Mouse (Mus musculus): ENCODE data around the gene Spg7. TPM values are rescaled to one million over a fixed set of nuclear protein-coding genes. Genes with fewer than 3 reads are reported as not detected.

Spg7 gene
- polyA plus RNA-seq, 1 experiment: 79.3 TPM

DNA sequence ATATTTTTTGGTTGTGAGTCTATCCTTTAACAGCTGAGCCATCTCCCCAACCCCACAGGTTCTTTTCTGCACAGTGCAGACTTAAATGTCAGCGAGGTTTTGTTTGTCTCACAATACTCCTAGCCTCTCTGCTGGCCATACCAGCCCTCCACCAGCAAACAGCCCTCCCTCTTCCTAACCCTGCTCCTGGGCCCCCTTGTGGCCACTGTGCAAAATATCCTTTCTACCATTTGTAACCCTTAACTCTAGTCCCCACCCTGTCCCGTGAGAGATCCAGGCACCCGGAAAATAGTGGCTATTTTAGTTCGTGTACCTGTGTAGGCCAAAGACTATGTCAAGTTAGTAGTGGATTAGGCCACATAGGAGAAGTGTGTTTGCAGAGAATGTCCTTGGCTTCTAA, 47.9 kb downstream of the Spg7 start:
- Histone ChIP-seq H3K9ac (ENCODE audit: low read depth, poor library complexity, severe bottlenecking) (no peak overlapping the region), H3K27me3 (ENCODE audit: control insufficient read depth, insufficient read depth, low read length, poor library complexity, severe bottlenecking) (no peaks in the 10 kb centered on the region), H3K27ac (ENCODE audit: insufficient read depth, low read length) (no peak overlapping the region), H3K4me3 (ENCODE audit: low read depth, low read length) (no peak overlapping the region), H3K36me3 (ENCODE audit: control insufficient read depth, insufficient read depth, low read length, poor library complexity, severe bottlenecking) (peaks cover 1% of the 10 kb centered on the region; the same call in 1 of the 2 replicates), H3K4me1 (ENCODE audit: control insufficient read depth, insufficient read depth, low read length) (no peaks in the 10 kb centered on the region), H3K9me3 (replicated peaks; ENCODE audit: control insufficient read depth, insufficient read depth, low read length, poor library complexity, severe bottlenecking) (no peaks in the 10 kb centered on the region)
- TF ChIP-seq CTCF (IDR thresholded peaks at IDR 0.05; ENCODE audit: low read depth, low read length): peak; percentile 70
- TF ChIP-seq POLR2A (IDR thresholded peaks at IDR 0.05; ENCODE audit: insufficient read depth, low read length): no peak
- no peak for TF ChIP-seq EP300 (IDR thresholded peaks at IDR 0.05; ENCODE audit: insufficient read depth, low read depth, low read length)

DNA sequence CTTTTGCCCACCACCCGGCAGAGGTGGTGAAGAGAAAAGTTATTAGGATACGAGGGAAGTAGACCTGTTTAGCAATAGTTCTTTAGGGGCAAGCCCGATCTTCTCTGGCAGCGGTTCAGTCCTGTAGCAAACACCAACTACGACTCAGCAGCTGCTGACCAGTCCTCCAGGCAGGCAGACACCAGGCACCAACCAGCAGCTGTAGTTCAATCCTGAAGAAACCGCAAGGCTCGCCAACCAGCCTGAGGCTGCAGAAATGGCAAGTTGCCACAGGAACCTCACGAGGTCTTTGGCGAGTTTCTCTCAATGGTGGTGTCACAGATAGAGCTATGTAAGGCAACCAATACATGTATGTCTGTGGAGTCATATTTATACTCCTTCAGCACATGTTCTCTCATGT, 50.1 kb downstream of the Spg7 start:
- Histone ChIP-seq H3K9me3 (replicated peaks; ENCODE audit: control insufficient read depth, insufficient read depth, low read length, poor library complexity, severe bottlenecking) (no peaks in the 10 kb centered on the region), H3K9ac (ENCODE audit: low read depth, poor library complexity, severe bottlenecking) (no peak overlapping the region), H3K27ac (ENCODE audit: insufficient read depth, low read length) (no peak overlapping the region)

DNA sequence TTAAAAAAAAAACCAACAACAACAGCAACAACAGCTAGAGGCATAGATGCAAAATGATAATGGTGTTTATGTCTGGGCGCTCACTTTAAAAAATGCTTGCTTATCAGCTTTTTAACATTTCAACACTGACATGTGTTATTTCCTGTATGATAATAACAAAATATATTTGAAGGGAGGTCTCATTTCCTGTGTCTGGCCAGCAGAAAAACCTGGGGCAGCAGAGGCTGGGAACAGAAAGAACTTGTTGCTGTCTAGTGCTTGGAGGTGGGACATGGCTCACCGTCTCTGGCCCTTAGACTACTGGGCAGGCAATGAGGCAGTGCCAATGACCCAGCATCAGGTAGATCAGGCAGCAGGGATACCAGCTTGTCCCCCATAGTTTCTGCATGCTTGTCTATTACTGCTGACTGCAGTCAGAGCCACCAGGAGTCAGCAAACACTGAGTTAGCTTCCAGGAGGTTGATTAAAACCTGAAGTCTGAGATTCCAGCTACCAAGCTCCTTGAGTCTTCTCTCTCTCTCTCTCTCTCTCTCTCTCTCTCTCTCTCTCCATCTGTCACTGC, 51.2 kb downstream of the Spg7 start:
- H3K27ac ChIP-seq (ENCODE audit: insufficient read depth, low read length): no peak overlapping the region
- H3K4me1 ChIP-seq (ENCODE audit: control insufficient read depth, insufficient read depth, low read length): no peaks in the 10 kb centered on the region
- no peak overlapping the region for H3K4me3 ChIP-seq (ENCODE audit: low read depth, low read length)
- H3K27me3 ChIP-seq (ENCODE audit: control insufficient read depth, insufficient read depth, low read length, poor library complexity, severe bottlenecking): peaks cover 16% of the 10 kb centered on the region; the same call in 1 of the 2 replicates
- H3K9me3 ChIP-seq (replicated peaks; ENCODE audit: control insufficient read depth, insufficient read depth, low read length, poor library complexity, severe bottlenecking): no peaks in the 10 kb centered on the region
- H3K9ac ChIP-seq (ENCODE audit: low read depth, poor library complexity, severe bottlenecking): no peak overlapping the region
- H3K36me3 ChIP-seq (ENCODE audit: control insufficient read depth, insufficient read depth, low read length, poor library complexity, severe bottlenecking): no peaks in the 10 kb centered on the region
- TF ChIP-seq EP300 (IDR thresholded peaks at IDR 0.05; ENCODE audit: insufficient read depth, low read depth, low read length) (no peak), CTCF (IDR thresholded peaks at IDR 0.05; ENCODE audit: low read depth, low read length) (no peak), POLR2A (IDR thresholded peaks at IDR 0.05; ENCODE audit: insufficient read depth, low read length) (no peak)

More for the DNA sequence above, 50.1 kb downstream of the Spg7 start:
- no peak for TF ChIP-seq CTCF (IDR thresholded peaks at IDR 0.05; ENCODE audit: low read depth, low read length)
- no peak for TF ChIP-seq EP300 (IDR thresholded peaks at IDR 0.05; ENCODE audit: insufficient read depth, low read depth, low read length)
- TF ChIP-seq POLR2A (IDR thresholded peaks at IDR 0.05; ENCODE audit: insufficient read depth, low read length): no peak
- no peak overlapping the region for H3K4me3 ChIP-seq (ENCODE audit: low read depth, low read length)
- peaks cover 12% of the 10 kb centered on the region; the same call in 1 of the 2 replicates for H3K27me3 ChIP-seq (ENCODE audit: control insufficient read depth, insufficient read depth, low read length, poor library complexity, severe bottlenecking)
- no peaks in the 10 kb centered on the region for H3K36me3 ChIP-seq (ENCODE audit: control insufficient read depth, insufficient read depth, low read length, poor library complexity, severe bottlenecking)
- H3K4me1 ChIP-seq (ENCODE audit: control insufficient read depth, insufficient read depth, low read length): no peaks in the 10 kb centered on the region

DNA sequence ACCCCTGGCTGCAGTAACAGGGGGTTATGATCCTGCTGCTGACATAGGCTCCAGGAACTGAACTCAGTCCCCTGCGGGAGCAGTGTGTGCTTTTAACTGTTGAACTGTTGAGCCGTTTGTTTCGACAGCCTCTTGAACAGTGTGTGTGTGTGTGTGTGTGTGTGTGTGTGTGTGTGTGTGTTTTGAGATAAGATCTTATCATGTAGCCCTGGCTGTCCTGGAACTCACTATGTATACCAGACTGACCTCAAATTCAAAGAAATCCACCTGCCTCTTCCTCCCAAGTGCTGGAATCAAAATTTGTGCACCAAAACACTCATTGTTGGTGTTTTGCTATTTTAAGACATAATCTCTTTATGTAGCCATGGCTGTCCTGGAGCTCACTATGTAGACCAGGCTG, 51.9 kb downstream of the Spg7 start:
- Histone ChIP-seq H3K4me1 (ENCODE audit: control insufficient read depth, insufficient read depth, low read length) (no peaks in the 10 kb centered on the region), H3K9ac (ENCODE audit: low read depth, poor library complexity, severe bottlenecking) (no peak overlapping the region), H3K27me3 (ENCODE audit: control insufficient read depth, insufficient read depth, low read length, poor library complexity, severe bottlenecking) (peaks cover 16% of the 10 kb centered on the region; the same call in 1 of the 2 replicates), H3K36me3 (ENCODE audit: control insufficient read depth, insufficient read depth, low read length, poor library complexity, severe bottlenecking) (no peaks in the 10 kb centered on the region), H3K9me3 (replicated peaks; ENCODE audit: control insufficient read depth, insufficient read depth, low read length, poor library complexity, severe bottlenecking) (no peaks in the 10 kb centered on the region), H3K4me3 (ENCODE audit: low read depth, low read length) (no peak overlapping the region), H3K27ac (ENCODE audit: insufficient read depth, low read length) (no peak overlapping the region)
- TF ChIP-seq EP300 (IDR thresholded peaks at IDR 0.05; ENCODE audit: insufficient read depth, low read depth, low read length) (no peak), POLR2A (IDR thresholded peaks at IDR 0.05; ENCODE audit: insufficient read depth, low read length) (no peak), CTCF (IDR thresholded peaks at IDR 0.05; ENCODE audit: low read depth, low read length) (no peak)

DNA sequence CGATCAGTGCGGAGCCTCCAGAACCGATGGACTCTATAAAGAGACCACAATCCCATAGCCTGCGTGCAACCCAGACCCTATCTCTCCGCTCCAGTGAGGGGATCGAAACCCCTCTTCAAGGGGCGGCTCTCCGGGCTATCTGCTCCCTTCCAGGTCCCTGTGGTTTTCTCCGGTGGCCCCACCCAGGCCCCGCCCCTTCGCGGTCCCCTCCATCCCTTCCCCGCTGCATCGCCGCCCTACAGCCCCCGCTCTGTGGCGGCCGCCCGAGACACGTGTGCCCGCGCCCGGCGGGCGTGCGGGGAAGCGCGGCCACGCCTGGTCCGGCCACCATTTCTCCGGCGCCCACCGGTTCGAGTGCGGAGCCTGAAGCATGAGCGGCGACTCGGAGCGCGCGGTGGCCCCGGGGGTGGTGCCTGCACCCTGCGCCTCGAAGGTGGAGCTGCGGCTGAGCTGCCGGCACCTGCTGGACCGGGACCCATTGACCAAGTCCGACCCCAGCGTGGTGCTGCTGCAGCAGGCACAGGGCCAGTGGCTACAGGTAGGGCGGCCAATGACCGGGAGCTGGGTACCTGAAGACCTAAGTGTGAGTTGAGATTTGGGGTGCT, 54.5 kb downstream of the Spg7 start, which contains the start of gene Cpne7:
TSS of gene Cpne7 (plus strand) at position 248 of the 605 bp plus-strand sequence.
- peaks cover 16% of the 10 kb centered on the region; the same call in 1 of the 2 replicates for H3K27me3 ChIP-seq (ENCODE audit: control insufficient read depth, insufficient read depth, low read length, poor library complexity, severe bottlenecking)

DNA sequence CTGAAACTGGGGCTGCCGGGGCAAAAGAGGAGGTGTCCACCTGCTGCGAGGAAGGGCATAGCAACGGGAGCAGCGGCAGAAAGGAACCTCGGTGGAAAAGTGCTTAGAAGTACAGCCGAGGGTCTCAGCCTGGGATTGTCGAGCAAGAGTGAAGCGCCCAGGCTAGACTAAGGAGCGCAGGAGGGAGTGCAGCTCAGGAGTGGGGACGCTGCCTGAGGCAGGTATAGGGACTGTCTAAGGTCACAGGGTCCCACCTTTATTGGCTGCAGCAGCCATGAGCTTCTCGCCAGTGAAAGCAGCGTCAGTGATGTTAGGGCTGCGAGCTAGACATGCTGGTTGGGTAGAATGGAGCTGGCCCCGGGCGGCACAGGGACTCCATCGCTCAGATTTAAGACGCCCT, 55.0 kb downstream of the Spg7 start:
- no peak overlapping the region for H3K27ac ChIP-seq (ENCODE audit: insufficient read depth, low read length)
- TF ChIP-seq CTCF (IDR thresholded peaks at IDR 0.05; ENCODE audit: low read depth, low read length): no peak
- TF ChIP-seq EP300 (IDR thresholded peaks at IDR 0.05; ENCODE audit: insufficient read depth, low read depth, low read length): no peak
- TF ChIP-seq POLR2A (IDR thresholded peaks at IDR 0.05; ENCODE audit: insufficient read depth, low read length): no peak
- no peaks in the 10 kb centered on the region for H3K36me3 ChIP-seq (ENCODE audit: control insufficient read depth, insufficient read depth, low read length, poor library complexity, severe bottlenecking)
- H3K4me1 ChIP-seq (ENCODE audit: control insufficient read depth, insufficient read depth, low read length): no peaks in the 10 kb centered on the region
- peak overlapping the region; percentile 60 for H3K4me3 ChIP-seq (ENCODE audit: low read depth, low read length)
- H3K9ac ChIP-seq (ENCODE audit: low read depth, poor library complexity, severe bottlenecking): peak overlapping the region; percentile 66
- no peaks in the 10 kb centered on the region for H3K9me3 ChIP-seq (replicated peaks; ENCODE audit: control insufficient read depth, insufficient read depth, low read length, poor library complexity, severe bottlenecking)
- H3K27me3 ChIP-seq (ENCODE audit: control insufficient read depth, insufficient read depth, low read length, poor library complexity, severe bottlenecking): peaks cover 16% of the 10 kb centered on the region; the same call in 1 of the 2 replicates

More for the DNA sequence above, 54.5 kb downstream of the Spg7 start, which contains the start of gene Cpne7:
- Histone ChIP-seq H3K4me3 (ENCODE audit: low read depth, low read length) (peak within 1 kb of the TSS; percentile 60), H3K4me1 (ENCODE audit: control insufficient read depth, insufficient read depth, low read length) (no peaks in the 10 kb centered on the region), H3K9ac (ENCODE audit: low read depth, poor library complexity, severe bottlenecking) (peak within 1 kb of the TSS; percentile 66), H3K36me3 (ENCODE audit: control insufficient read depth, insufficient read depth, low read length, poor library complexity, severe bottlenecking) (no peaks in the 10 kb centered on the region), H3K27ac (ENCODE audit: insufficient read depth, low read length) (no peak within 1 kb of the TSS), H3K9me3 (replicated peaks; ENCODE audit: control insufficient read depth, insufficient read depth, low read length, poor library complexity, severe bottlenecking) (no peaks in the 10 kb centered on the region)
- no peak for TF ChIP-seq EP300 (IDR thresholded peaks at IDR 0.05; ENCODE audit: insufficient read depth, low read depth, low read length)
- TF ChIP-seq CTCF (IDR thresholded peaks at IDR 0.05; ENCODE audit: low read depth, low read length): no peak
- TF ChIP-seq POLR2A (IDR thresholded peaks at IDR 0.05; ENCODE audit: insufficient read depth, low read length): no peak

Data from ES-Bruce4 (cell line).